Mouse (Mus musculus) heart, embryonic 16.5 days (tissue): ENCODE data around the gene Mad2l2. TPM values are rescaled to one million over a fixed set of nuclear protein-coding genes. Genes with fewer than 3 reads are reported as not detected.
"Not testable (repeated sequence)": the region's sequence is repeated elsewhere in the genome, so short reads cannot be mapped to it uniquely, and the experiment has no call there.

Experiments
- ATAC-seq: fragments of 200-750 bp; cut with Nextera tagmentation; replicated peaks from 2 replicates; pipeline ENCODE4 v1.8.0; 2017; ENCODE audit warnings: moderate number of reproducible peaks; ENCODE audit not compliant: insufficient read depth, low FRiP score; ENCODE audit errors: extremely low read depth
- H3K27ac ChIP-seq: fragments of 300-500 bp; sonication (generic); 2 replicates; pipeline ENCODE4 v1.5.1; 2014; ENCODE audit warnings: mild to moderate bottlenecking, low read length, control low read depth, moderate library complexity
- H3K27me3 ChIP-seq: fragments of 300-500 bp; sonication (generic); 2 replicates; pipeline ENCODE4 v1.6.1; 2014; ENCODE audit warnings: low read length, mixed read lengths; ENCODE audit not compliant: control insufficient read depth, insufficient read depth
- H3K36me3 ChIP-seq: fragments of 300-500 bp; sonication (generic); 2 replicates; pipeline ENCODE4 v1.6.1; 2014; ENCODE audit not compliant: control insufficient read depth, insufficient read depth
- H3K4me1 ChIP-seq: fragments of 300-500 bp; sonication (generic); 2 replicates; pipeline ENCODE4 v1.6.1; 2014; ENCODE audit warnings: low read length, mixed read lengths; ENCODE audit not compliant: control insufficient read depth, insufficient read depth
- H3K4me2 ChIP-seq: fragments of 300-500 bp; sonication (generic); 2 replicates; pipeline ENCODE4 v1.6.1; 2014; ENCODE audit warnings: low read depth, mild to moderate bottlenecking, control low read depth, low read length
- H3K4me3 ChIP-seq: fragments of 300-500 bp; sonication (generic); 2 replicates; pipeline ENCODE4 v1.5.1; 2014; ENCODE audit warnings: mild to moderate bottlenecking, control low read depth, low read length
- H3K9ac ChIP-seq: fragments of 300-500 bp; sonication (generic); 2 replicates; pipeline ENCODE4 v1.6.1; 2014; ENCODE audit warnings: low read length, control low read depth
- H3K9me3 ChIP-seq: fragments of 300-500 bp; sonication (generic); replicated peaks from 2 replicates; pipeline ENCODE4 v1.6.1; 2016; ENCODE audit warnings: low read length; ENCODE audit not compliant: control insufficient read depth
- WGBS: fragments of 180-500 bp; shearing (Covaris S2); extraction: QIAGEN DNeasy Blood & Tissue Kit; methylation state at CpG from one replicate; pipeline ENCODE4 v1.1.7; 2014; 5-methylcytosine and 5-hydroxymethylcytosine counted together
- polyA plus RNA-seq: library from polyadenylated mRNA; unstranded; fragments of >200 nt; fragmentation: Nextera tagmentation; extraction: Ambion mirVana; gene quantifications from 2 replicates; pipeline ENCODE4 v1.2.1, GENCODE M21; 2015

Gene Mad2l2
- polyA plus RNA-seq, 1 experiment from 2014 or later = 36.0 TPM

- Histone ChIP-seq H3K4me2 (no peak overlapping the region), H3K27ac (no peak overlapping the region), H3K9ac (no peak overlapping the region), H3K4me1 (no peaks in the 10 kb centered on the region; the same call in 1 of the 2 replicates), H3K9me3 (0 out of 2 replicates have a peak, but pooled peaks cover 5% of the 10 kb centered on the region), H3K27me3 (0 out of 2 replicates have a peak, but pooled peaks cover 4% of the 10 kb centered on the region), H3K4me3 (no peak overlapping the region), H3K36me3 (no peaks in the 10 kb centered on the region)
- ATAC-seq = no peak
- 5% methylated on average over 15 of the region's 15 CpGs for WGBS
Observed at GRCm38 (mm10) chr4:148115467-148115866, 14.7 kb upstream of the Mad2l2 start.

- no peak overlapping the region for H3K27ac ChIP-seq
- no peaks in the 10 kb centered on the region; the same call in 1 of the 2 replicates for H3K4me1 ChIP-seq
- H3K9me3 ChIP-seq = 0 out of 2 replicates have a peak, but pooled peaks cover 5% of the 10 kb centered on the region
- no peak for ATAC-seq
- H3K27me3 ChIP-seq = 0 out of 2 replicates have a peak, but pooled peaks cover 4% of the 10 kb centered on the region
- H3K4me2 ChIP-seq = no peak overlapping the region
- no peak overlapping the region for H3K9ac ChIP-seq
- WGBS = 73% methylated on average over 4 of the region's 4 CpGs
- no peaks in the 10 kb centered on the region for H3K36me3 ChIP-seq
- no peak overlapping the region for H3K4me3 ChIP-seq
Observed at GRCm38 (mm10) chr4:148116657-148117056, 13.5 kb upstream of the Mad2l2 start.

GRCm38 (mm10) chr4:148117392-148117791 lies 12.8 kb upstream of the Mad2l2 start:
- Histone ChIP-seq H3K4me2 (no peak overlapping the region), H3K9ac (no peak overlapping the region), H3K27ac (no peak overlapping the region), H3K9me3 (0 out of 2 replicates have a peak, but pooled peaks cover 5% of the 10 kb centered on the region), H3K4me1 (no peaks in the 10 kb centered on the region; the same call in 1 of the 2 replicates), H3K36me3 (no peaks in the 10 kb centered on the region), H3K4me3 (no peak overlapping the region), H3K27me3 (0 out of 2 replicates have a peak, but pooled peaks cover 4% of the 10 kb centered on the region)
- WGBS = 74% methylated on average over 4 of the region's 4 CpGs
- no peak for ATAC-seq

GRCm38 (mm10) chr4:148119578-148119977 lies 10.6 kb upstream of the Mad2l2 start:
- H3K4me2 ChIP-seq, H3K9me3 ChIP-seq, H3K36me3 ChIP-seq, ATAC-seq, H3K4me3 ChIP-seq, H3K9ac ChIP-seq, H3K27me3 ChIP-seq, H3K27ac ChIP-seq, H3K4me1 ChIP-seq: not testable (repeated sequence)
- 82% methylated on average over 9 of the region's 9 CpGs for WGBS

GRCm38 (mm10) chr4:148120555-148120954 lies 9.6 kb upstream of the Mad2l2 start:
- no peak overlapping the region for H3K4me3 ChIP-seq
- no peaks in the 10 kb centered on the region for H3K36me3 ChIP-seq
- no peaks in the 10 kb centered on the region for H3K4me1 ChIP-seq
- 0 out of 2 replicates have a peak, but pooled peaks cover 2% of the 10 kb centered on the region for H3K27me3 ChIP-seq
- no peak overlapping the region for H3K4me2 ChIP-seq
- H3K27ac ChIP-seq = no peak overlapping the region
- 67% methylated on average over 9 of the region's 9 CpGs for WGBS
- H3K9ac ChIP-seq = no peak overlapping the region
- ATAC-seq = no peak
- 0 out of 2 replicates have a peak, but pooled peaks cover 5% of the 10 kb centered on the region for H3K9me3 ChIP-seq

GRCm38 (mm10) chr4:148121362-148121761 lies 8.8 kb upstream of the Mad2l2 start:
- Histone ChIP-seq H3K4me3 (no peak overlapping the region), H3K9ac (no peak overlapping the region), H3K27me3 (peaks cover 2% of the 10 kb centered on the region; the same call in 1 of the 2 replicates), H3K36me3 (no peaks in the 10 kb centered on the region), H3K4me2 (no peak overlapping the region), H3K9me3 (0 out of 2 replicates have a peak, but pooled peaks cover 5% of the 10 kb centered on the region), H3K4me1 (no peaks in the 10 kb centered on the region), H3K27ac (no peak overlapping the region)
- ATAC-seq = no peak
- 76% methylated on average over 4 of the region's 4 CpGs for WGBS

- ATAC-seq = no peak
- peaks cover 2% of the 10 kb centered on the region; the same call in 1 of the 2 replicates for H3K27me3 ChIP-seq
- H3K4me2 ChIP-seq = no peak overlapping the region
- 0 out of 2 replicates have a peak, but pooled peaks cover 3% of the 10 kb centered on the region for H3K9me3 ChIP-seq
- 20% methylated on average over 5 of the region's 6 CpGs for WGBS
- no peak overlapping the region for H3K9ac ChIP-seq
- no peak overlapping the region for H3K27ac ChIP-seq
- H3K36me3 ChIP-seq = no peaks in the 10 kb centered on the region
- no peaks in the 10 kb centered on the region for H3K4me1 ChIP-seq
- no peak overlapping the region for H3K4me3 ChIP-seq
Observed at GRCm38 (mm10) chr4:148121982-148122693, 8.0 kb upstream of the Mad2l2 start.

- WGBS = 79% methylated on average over 3 of the region's 3 CpGs
- no peak overlapping the region for H3K9ac ChIP-seq
- no peak overlapping the region for H3K27ac ChIP-seq
- ATAC-seq = no peak
- H3K4me1 ChIP-seq = no peaks in the 10 kb centered on the region
- no peaks in the 10 kb centered on the region for H3K9me3 ChIP-seq
- H3K4me3 ChIP-seq = no peak overlapping the region
- no peak overlapping the region for H3K4me2 ChIP-seq
- H3K36me3 ChIP-seq = no peaks in the 10 kb centered on the region
- peaks cover 5% of the 10 kb centered on the region; the same call in 1 of the 2 replicates for H3K27me3 ChIP-seq
Observed at GRCm38 (mm10) chr4:148122694-148123066, 7.5 kb upstream of the Mad2l2 start.

GRCm38 (mm10) chr4:148128241-148128640 lies 1.9 kb upstream of the Mad2l2 start:
- WGBS = 28% methylated on average over 1 of the region's 1 CpGs
- Histone ChIP-seq H3K9me3 (no peaks in the 10 kb centered on the region), H3K4me1 (peaks cover 3% of the 10 kb centered on the region; the same call in 1 of the 2 replicates), H3K27ac (no peak overlapping the region), H3K4me2 (no peak overlapping the region), H3K27me3 (peaks cover 55% of the 10 kb centered on the region), H3K9ac (no peak overlapping the region), H3K36me3 (no peaks in the 10 kb centered on the region), H3K4me3 (no peak overlapping the region)
- no peak for ATAC-seq
